Mouse (Mus musculus) neural tube, embryonic 11.5 days (tissue): ENCODE measurements around the gene Dync1i2. TPM values are rescaled to one million over a fixed set of nuclear protein-coding genes. Genes with fewer than 3 reads are reported as not detected.

Source experiments
- ATAC-seq: fragments of 200-750 bp; cut with Nextera tagmentation; 2 replicates; pipeline ENCODE4 v1.8.0; 2017; ENCODE audit warnings: moderate number of reproducible peaks, mild to moderate bottlenecking, moderate TSS enrichment, moderate library complexity; ENCODE audit not compliant: insufficient read depth, low FRiP score, low TSS enrichment
- DNase-seq: peaks from one replicate; pipeline ENCODE4 v3.0.0-alpha.2; 2015; ENCODE audit warnings: low spot score
- H3K27ac ChIP-seq: fragments of 300-500 bp; sonication (generic); 2 replicates; pipeline ENCODE4 v1.5.1; 2014; ENCODE audit warnings: low read depth, mild to moderate bottlenecking, low read length
- H3K27me3 ChIP-seq: fragments of 300-500 bp; sonication (generic); 2 replicates; pipeline ENCODE4 v1.6.1; 2014; ENCODE audit warnings: mild to moderate bottlenecking, low read length, mixed read lengths; ENCODE audit not compliant: control insufficient read depth, insufficient read depth
- H3K36me3 ChIP-seq: fragments of 300-500 bp; sonication (generic); 2 replicates; pipeline ENCODE4 v1.6.1; 2014; ENCODE audit warnings: mild to moderate bottlenecking, low read length, moderate library complexity, mixed read lengths; ENCODE audit not compliant: control insufficient read depth, insufficient read depth
- H3K4me1 ChIP-seq: fragments of 300-500 bp; sonication (generic); 2 replicates; pipeline ENCODE4 v1.6.1; 2014; ENCODE audit warnings: low read length, mixed read lengths; ENCODE audit not compliant: control insufficient read depth, insufficient read depth
- H3K4me2 ChIP-seq: fragments of 300-500 bp; sonication (generic); 2 replicates; pipeline ENCODE4 v1.6.1; 2014; ENCODE audit warnings: low read depth, mild to moderate bottlenecking, moderate library complexity
- H3K4me3 ChIP-seq: fragments of 300-500 bp; sonication (generic); 2 replicates; pipeline ENCODE4 v1.5.1; 2014; ENCODE audit warnings: low read depth, low read length
- H3K9ac ChIP-seq: fragments of 300-500 bp; sonication (generic); 2 replicates; pipeline ENCODE4 v1.6.1; 2014; ENCODE audit warnings: mild to moderate bottlenecking, low read length
- H3K9me3 ChIP-seq: fragments of 300-500 bp; sonication (generic); 2 replicates; pipeline ENCODE4 v1.6.1; 2016; ENCODE audit warnings: low read length; ENCODE audit not compliant: control insufficient read depth
- WGBS: fragments of 180-500 bp; shearing (Covaris S2); extraction: QIAGEN DNeasy Blood & Tissue Kit; methylation state at CpG from one replicate; pipeline ENCODE4 v1.1.7; 2014; 5-methylcytosine and 5-hydroxymethylcytosine counted together
- polyA plus RNA-seq: library from polyadenylated mRNA; unstranded; fragments of >200 nt; fragmentation: Nextera tagmentation; extraction: Ambion mirVana; gene quantifications from 2 replicates; pipeline ENCODE4 v1.2.1, GENCODE M21; 2014

The Dync1i2 gene
- polyA plus RNA-seq, 1 experiment from 2014 or later = 205 TPM

DNA sequence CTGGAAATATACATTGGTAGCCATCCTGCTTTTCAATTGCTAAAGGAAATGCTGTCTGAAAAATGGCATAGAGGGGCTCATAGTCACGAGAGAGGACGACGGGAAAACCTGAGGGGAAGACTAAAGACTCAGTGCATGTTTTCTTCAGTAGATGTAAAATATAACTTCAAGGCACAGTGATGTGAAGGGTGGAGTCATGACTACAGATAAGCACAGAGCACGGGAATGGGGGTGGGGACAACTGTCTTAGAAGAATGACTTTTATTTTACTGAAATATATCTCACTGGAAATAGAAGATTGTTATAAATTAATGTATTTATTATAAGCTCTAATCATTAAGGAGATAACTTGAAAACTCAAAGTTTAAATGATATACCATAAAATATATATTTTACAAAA, 58.6 kb downstream of the Dync1i2 start:
- peaks cover 4% of the 10 kb centered on the region; the same call in 1 of the 2 replicates for H3K36me3 ChIP-seq
- H3K4me3 ChIP-seq = no peak overlapping the region
- DNase-seq (no peak), ATAC-seq (no peak)
- no peak overlapping the region for H3K9ac ChIP-seq
- WGBS = 87% methylated on average over 4 of the region's 4 CpGs
- no peaks in the 10 kb centered on the region for H3K9me3 ChIP-seq
- H3K4me1 ChIP-seq = no peaks in the 10 kb centered on the region
- H3K27ac ChIP-seq = no peak overlapping the region
- no peaks in the 10 kb centered on the region for H3K27me3 ChIP-seq
- H3K4me2 ChIP-seq = no peak overlapping the region

DNA sequence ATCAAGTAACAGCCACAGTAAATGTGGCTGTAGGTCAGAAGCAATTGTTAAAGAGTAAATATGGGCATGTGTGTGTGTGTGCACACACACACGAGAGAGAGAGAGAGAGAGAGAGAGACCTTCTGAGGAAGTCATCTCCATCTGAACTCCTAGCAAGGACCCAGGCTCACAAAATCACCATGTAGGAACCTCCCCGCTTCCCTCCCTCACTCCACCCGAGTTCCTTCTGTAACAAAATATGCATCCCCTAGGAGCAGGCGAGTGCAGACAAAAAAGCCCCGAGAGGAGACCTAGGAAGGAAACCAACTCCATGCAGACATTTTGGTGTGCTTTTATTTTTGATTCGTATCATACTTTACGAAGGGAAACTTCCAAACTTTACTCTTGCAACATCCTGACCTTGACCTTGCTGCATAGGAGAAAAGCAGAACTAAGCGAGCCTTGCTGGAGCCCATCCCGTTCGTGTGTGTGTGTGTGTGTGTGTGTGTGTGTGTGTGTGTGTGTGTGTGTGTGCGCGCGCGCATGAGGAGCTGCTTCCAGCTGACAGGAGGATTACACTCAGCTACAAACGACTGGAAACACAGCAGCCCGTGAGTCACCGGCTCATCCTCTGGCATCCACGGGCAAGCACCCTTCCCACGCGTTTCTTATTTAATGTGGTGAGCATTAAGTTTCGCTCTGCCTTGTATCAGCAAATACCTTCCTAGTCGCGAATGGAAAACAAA, 62.6 kb downstream of the Dync1i2 start:
- no peak for ATAC-seq
- H3K9me3 ChIP-seq = no peaks in the 10 kb centered on the region
- H3K36me3 ChIP-seq = no peaks in the 10 kb centered on the region
- 76% methylated on average over 23 of the region's 23 CpGs for WGBS
- no peak overlapping the region for H3K4me2 ChIP-seq
- H3K27me3 ChIP-seq = no peaks in the 10 kb centered on the region
- no peaks in the 10 kb centered on the region for H3K4me1 ChIP-seq
- no peak for DNase-seq
- no peak overlapping the region for H3K27ac ChIP-seq
- no peak overlapping the region for H3K4me3 ChIP-seq
- H3K9ac ChIP-seq = no peak overlapping the region

DNA sequence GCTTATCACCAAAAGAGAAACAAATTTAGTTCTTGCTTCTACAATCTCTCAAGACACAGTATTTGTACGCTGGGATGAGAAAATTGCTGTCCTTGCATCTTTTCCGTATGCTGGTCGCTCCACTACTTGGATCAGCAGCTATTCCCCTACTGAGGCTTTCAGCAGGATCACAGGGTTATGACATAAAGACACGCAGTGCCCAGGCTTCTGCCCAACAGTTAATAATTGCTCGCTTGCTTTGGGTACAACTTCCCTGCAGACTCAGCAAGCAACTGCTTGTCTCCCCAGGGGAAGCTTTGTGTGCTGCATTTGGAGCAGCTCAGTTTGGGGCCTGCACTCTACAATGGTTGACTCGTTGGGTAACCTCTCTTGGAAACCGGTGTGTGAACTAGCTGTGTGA, 64.2 kb downstream of the Dync1i2 start:
- Histone ChIP-seq H3K4me1 (no peaks in the 10 kb centered on the region), H3K36me3 (no peaks in the 10 kb centered on the region), H3K4me2 (no peak overlapping the region), H3K4me3 (no peak overlapping the region), H3K27ac (no peak overlapping the region), H3K27me3 (no peaks in the 10 kb centered on the region), H3K9me3 (no peaks in the 10 kb centered on the region), H3K9ac (no peak overlapping the region)
- 86% methylated on average over 7 of the region's 7 CpGs for WGBS
- DNase-seq = no peak
- no peak for ATAC-seq

DNA sequence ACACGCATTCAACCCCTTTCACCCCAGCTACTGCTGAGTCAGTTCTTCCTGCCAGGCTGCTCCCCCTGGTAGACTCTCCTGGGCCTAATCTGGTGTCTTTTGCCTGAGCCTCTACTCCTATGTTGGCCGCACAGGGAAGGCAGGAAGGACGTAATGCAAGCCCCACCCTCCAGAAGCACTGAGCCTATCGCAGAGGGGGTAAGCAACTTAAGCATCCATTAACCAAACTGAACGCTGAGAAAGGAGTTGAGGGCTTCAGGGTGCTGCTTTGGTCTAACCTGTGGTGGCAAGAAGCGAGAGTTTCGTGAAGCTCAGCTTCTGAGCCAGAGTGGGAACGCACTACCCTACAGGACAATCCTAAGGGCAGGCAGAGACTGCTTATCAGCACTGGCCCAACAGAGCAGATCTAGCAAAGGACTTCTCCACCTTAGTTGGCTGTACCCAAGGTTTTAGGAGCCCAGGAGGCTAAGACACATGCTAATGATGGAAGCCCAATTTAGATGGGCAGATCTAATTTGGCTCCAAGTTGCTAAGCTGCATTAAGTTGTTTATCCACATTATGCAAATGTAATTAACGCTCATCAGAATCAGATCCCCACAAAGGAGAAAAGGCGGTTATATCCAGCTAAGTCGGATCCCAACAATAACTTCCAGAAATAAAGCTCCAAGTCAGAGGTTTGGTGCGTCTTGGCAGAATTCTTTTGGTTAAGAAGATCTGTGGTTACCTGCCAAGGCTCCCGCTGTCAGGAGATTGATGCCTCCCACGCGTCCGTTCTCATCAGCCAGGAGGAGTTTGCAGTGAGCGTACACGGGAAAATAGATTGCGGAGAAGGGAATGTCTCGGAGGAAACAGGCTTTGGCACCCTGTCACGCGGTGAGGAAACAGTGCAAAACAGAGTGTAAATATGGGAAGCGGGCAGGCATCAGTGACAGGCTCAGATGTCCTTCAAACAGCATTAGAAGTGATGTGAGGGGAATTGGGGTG, 67.6 kb downstream of the Dync1i2 start:
- Histone ChIP-seq H3K9me3 (no peaks in the 10 kb centered on the region), H3K27me3 (no peaks in the 10 kb centered on the region), H3K4me1 (no peaks in the 10 kb centered on the region), H3K9ac (no peak overlapping the region), H3K4me3 (no peak overlapping the region), H3K27ac (no peak overlapping the region), H3K4me2 (no peak overlapping the region), H3K36me3 (peaks cover 3% of the 10 kb centered on the region; the same call in 1 of the 2 replicates)
- DNase-seq (no peak), ATAC-seq (no peak)
- WGBS = 82% methylated on average over 23 of the region's 23 CpGs

DNA sequence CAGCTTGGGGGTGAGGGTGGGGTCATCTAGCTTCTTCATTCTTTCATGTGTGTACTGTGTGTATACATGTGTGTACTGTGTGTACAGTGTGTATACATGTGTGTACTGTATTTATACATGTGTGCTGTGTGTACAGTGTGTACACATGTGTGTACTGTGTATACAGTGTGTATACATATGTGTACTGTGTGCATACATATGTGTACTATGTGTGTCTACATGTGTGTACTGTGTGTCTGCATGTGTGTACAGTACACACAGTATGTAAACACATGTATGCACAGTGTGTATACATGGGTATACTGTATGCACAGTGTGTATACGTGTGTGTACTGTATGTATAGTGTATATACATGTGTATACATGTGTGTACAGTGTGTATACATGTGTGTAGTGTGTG, 70.5 kb downstream of the Dync1i2 start:
- no peak overlapping the region for H3K4me3 ChIP-seq
- no peak for DNase-seq
- 76% methylated on average over 1 of the region's 1 CpGs for WGBS
- no peak overlapping the region for H3K9ac ChIP-seq
- no peaks in the 10 kb centered on the region for H3K4me1 ChIP-seq
- H3K36me3 ChIP-seq = peaks cover 3% of the 10 kb centered on the region; the same call in 1 of the 2 replicates
- ATAC-seq = no peak
- H3K27me3 ChIP-seq = no peaks in the 10 kb centered on the region
- no peak overlapping the region for H3K4me2 ChIP-seq
- H3K9me3 ChIP-seq = no peaks in the 10 kb centered on the region
- H3K27ac ChIP-seq = no peak overlapping the region

DNA sequence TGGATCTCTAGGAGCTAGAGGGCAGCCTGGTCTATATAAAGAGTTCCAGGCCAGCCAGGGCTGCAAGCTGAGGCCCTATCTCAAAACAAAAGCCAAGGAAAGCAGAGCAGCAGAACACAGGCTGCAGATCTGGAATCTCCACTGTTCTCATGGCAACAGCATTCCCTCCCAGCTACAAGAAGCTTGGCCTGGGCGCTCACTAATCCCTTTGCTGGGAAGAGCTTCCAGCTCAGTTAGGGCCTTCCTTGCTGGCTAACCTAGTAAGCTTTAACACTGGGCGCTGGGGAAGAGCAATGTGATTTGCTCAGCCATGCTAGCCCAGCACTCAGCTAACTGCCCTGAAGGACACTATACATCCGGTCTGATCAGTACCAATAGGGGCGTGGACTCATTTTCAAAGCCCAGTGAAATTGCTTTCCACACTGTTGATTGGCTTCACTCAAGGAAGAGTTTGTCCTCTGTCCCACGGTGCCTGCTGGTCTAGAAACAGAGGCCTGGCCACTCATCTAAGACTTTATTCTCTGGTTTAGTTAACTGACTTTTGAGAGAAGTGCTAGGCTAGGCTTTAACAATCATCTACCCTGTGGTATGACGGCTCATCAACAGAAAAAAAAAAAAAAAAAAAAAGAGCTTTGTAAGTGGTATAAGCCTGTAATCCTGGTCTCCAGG, 78.7 kb downstream of the Dync1i2 start:
- H3K27ac ChIP-seq = no peak overlapping the region
- H3K4me2 ChIP-seq = no peak overlapping the region
- H3K9me3 ChIP-seq = no peaks in the 10 kb centered on the region
- DNase-seq (no peak), ATAC-seq (no peak)
- no peaks in the 10 kb centered on the region for H3K27me3 ChIP-seq
- H3K4me1 ChIP-seq = no peaks in the 10 kb centered on the region
- H3K9ac ChIP-seq = no peak overlapping the region
- 57% methylated on average over 6 of the region's 6 CpGs for WGBS
- no peak overlapping the region for H3K4me3 ChIP-seq
- no peaks in the 10 kb centered on the region for H3K36me3 ChIP-seq

DNA sequence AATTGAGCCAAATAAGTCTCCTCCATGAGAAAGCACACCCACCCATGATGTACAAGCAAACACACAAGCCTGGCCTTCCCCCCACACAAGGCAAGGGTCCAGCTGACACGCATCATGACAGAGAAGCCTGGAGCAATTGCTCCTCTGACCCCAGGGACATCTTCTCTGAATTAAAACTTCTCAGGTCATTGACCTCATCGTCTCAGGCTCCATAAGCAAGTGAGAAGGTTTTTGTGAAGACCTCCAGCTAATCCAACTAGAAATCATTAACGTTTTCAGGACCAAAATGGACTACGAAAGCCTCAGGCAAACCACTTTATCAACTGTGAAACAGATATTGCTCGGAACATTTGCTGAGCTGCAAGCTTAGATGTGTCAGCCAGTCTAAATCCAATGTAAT, 80.1 kb downstream of the Dync1i2 start:
- Histone ChIP-seq H3K36me3 (no peaks in the 10 kb centered on the region), H3K27me3 (no peaks in the 10 kb centered on the region), H3K9ac (no peak overlapping the region), H3K9me3 (no peaks in the 10 kb centered on the region), H3K4me2 (no peak overlapping the region), H3K4me1 (no peaks in the 10 kb centered on the region), H3K27ac (no peak overlapping the region), H3K4me3 (no peak overlapping the region)
- 47% methylated on average over 5 of the region's 5 CpGs for WGBS
- DNase-seq (no peak), ATAC-seq (no peak)

DNA sequence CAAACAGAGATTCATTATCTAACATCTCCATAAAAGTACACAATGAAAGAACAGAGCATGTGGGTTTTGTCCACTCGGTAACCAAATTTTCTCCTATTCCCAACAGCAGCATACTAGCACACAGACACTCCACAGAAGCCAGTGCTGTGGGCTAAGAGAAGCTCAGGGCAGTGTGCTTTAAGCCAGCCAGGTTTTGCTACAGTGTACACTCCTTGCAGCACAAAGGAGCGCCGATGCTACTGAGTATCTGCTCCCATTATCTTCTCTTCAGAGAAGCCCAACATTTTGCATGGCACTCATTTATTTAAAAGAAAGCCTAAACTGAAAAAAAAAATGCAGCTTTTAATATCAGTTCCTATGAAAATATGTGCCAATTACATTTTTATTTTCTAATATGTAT, 82.5 kb downstream of the Dync1i2 start:
- Histone ChIP-seq H3K9ac (no peak overlapping the region), H3K4me3 (no peak overlapping the region), H3K4me2 (no peak overlapping the region), H3K27me3 (no peaks in the 10 kb centered on the region), H3K4me1 (no peaks in the 10 kb centered on the region), H3K9me3 (no peaks in the 10 kb centered on the region), H3K36me3 (no peaks in the 10 kb centered on the region), H3K27ac (no peak overlapping the region)
- whole genome bisulfite sequencing = 79% methylated on average over 3 of the region's 3 CpGs
- ATAC-seq (no peak), DNase-seq (no peak)
